Mouse (Mus musculus) olfactory bulb, adult 2 months (tissue): ENCODE measurements around the gene Cd80. TPM values are rescaled to one million over a fixed set of nuclear protein-coding genes. Genes with fewer than 3 reads are reported as not detected.

Source experiments
- H3K27ac ChIP-seq: fragments of 200-500 bp; 2 replicates; pipeline ENCODE4 v1.5.1; 2012; ENCODE audit warnings: low read depth, low read length; ENCODE audit not compliant: insufficient read depth
- H3K4me1 ChIP-seq: fragments of 200-500 bp; 2 replicates; pipeline ENCODE4 v1.6.1; 2012; ENCODE audit warnings: low read length; ENCODE audit not compliant: control insufficient read depth, insufficient read depth
- H3K4me3 ChIP-seq: fragments of 200-500 bp; 2 replicates; pipeline ENCODE4 v1.5.1; 2012; ENCODE audit warnings: mild to moderate bottlenecking, low read depth, low read length, moderate library complexity; ENCODE audit not compliant: insufficient read depth
- CTCF ChIP-seq: fragments of 200-500 bp; IDR thresholded peaks from 2 replicates; pipeline ENCODE4 v1.5.1; 2012; ENCODE audit warnings: low read depth, mild to moderate bottlenecking, low read length, moderate library complexity; ENCODE audit not compliant: insufficient read depth
- POLR2A ChIP-seq: fragments of 200-500 bp; IDR thresholded peaks from 2 replicates; pipeline ENCODE4 v1.6.1; 2012; ENCODE audit warnings: mild to moderate bottlenecking, low read depth, low read length, moderate library complexity; ENCODE audit not compliant: insufficient read depth
- WGBS: fragments of 180-500 bp; shearing (Covaris S2); methylation state at CpG from one replicate; pipeline ENCODE4 v1.1.7; 2018; 5-methylcytosine and 5-hydroxymethylcytosine counted together
- polyA plus RNA-seq: library from polyadenylated mRNA; stranded (reverse); fragments of >200 nt; gene quantifications from 2 replicates; pipeline ENCODE4 v1.2.4, GENCODE M21; 2012; ENCODE audit warnings: low replicate concordance; ENCODE audit not compliant: missing spikeins, insufficient read depth, insufficient read length

Cd80 gene
- polyA plus RNA-seq, 1 experiment = not detected

DNA sequence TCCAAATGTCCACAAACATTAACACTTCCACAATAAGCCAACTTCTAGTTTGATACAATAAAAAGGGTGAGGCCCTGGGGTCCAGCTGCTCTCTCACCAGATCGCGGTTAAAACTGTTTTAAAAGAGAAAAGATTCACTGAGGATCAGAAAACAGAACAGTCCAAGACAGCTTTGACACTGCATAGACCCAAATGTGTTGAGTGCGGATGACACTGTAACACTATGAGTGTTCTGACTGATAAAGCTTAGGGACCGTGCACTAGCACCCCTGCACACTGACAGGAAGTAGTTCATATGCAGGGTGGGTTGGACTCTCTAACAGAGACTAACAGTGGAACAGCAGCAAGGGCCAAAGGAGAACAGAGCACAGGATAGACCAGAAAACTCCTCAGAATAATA lies 1.4 kb upstream of the Cd80 start:
- Histone ChIP-seq H3K27ac (no peak overlapping the region), H3K4me3 (no peak overlapping the region), H3K4me1 (peaks cover 9% of the 10 kb centered on the region; the same call in 1 of the 2 replicates)
- 93% methylated on average over 4 of the region's 4 CpGs for WGBS
- no peak for TF ChIP-seq CTCF
- no peak for TF ChIP-seq POLR2A

DNA sequence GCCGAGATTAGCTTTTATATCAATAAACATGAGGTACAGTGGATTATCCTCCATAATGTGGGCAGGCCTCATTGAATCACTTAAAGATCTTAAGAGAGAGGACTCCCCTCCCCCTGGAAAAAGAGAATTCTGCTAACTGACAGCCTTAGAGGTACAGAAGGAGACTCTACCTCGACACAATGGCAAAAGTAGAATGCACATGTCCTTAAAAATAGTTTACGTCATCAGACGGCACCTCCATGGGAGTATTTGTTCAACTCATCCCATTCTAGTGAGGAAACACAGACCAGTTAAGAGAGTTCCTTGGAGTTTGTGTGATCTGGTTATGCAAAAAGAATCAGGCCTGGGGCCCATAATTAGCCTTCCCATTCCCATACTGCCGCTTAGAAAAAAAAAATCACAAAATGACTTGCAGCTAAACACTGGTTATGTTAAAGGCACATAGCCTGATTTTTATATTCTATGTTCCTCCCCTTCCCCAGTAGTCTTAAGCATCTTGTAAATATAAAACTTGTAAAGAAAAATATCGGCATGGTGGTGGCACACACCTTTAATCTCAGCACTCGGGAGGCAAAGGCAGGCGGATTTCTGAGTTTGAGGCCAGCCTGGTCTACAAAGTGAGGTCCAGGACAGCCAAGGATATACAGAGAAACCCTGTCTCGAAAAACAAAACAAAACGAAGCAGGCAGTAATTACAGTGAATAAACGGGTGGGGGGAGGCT lies 667 bp upstream of the Cd80 start:
- TF ChIP-seq POLR2A (no peak), CTCF (no peak)
- Histone ChIP-seq H3K4me1 (peaks cover 9% of the 10 kb centered on the region; the same call in 1 of the 2 replicates), H3K27ac (no peak overlapping the region), H3K4me3 (no peak overlapping the region)
- 73% methylated on average over 11 of the region's 11 CpGs for WGBS

GRCm38 (mm10) chr16:38456812-38457567 lies 1.6 kb downstream of the Cd80 start:
- 67% methylated on average over 11 of the region's 11 CpGs for WGBS
- no peak for TF ChIP-seq CTCF
- no peak for TF ChIP-seq POLR2A
- H3K4me1 ChIP-seq = no peaks in the 10 kb centered on the region
- no peak overlapping the region for H3K4me3 ChIP-seq
- no peak overlapping the region for H3K27ac ChIP-seq

DNA sequence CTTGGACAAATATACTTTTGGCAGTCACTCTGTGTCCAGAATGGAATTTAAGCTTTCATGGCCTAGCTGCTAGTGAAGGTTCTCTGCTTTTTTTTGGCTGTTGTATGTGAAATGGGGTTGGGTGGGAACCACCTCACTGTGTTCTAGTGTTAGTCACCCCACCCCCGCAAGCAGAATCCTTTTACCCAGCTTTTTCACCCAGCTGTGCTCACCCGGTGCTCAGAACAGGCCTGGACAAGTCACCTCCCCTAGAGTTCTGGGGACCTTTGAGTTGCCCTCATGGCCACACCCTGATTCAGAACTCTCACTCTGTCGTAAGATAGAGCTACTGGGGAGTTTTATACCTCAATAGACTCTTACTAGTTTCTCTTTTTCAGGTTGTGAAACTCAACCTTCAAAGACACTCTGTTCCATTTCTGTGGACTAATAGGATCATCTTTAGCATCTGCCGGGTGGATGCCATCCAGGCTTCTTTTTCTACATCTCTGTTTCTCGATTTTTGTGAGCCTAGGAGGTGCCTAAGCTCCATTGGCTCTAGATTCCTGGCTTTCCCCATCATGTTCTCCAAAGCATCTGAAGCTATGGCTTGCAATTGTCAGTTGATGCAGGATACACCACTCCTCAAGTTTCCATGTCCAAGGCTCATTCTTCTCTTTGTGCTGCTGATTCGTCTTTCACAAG lies 3.4 kb downstream of the Cd80 start:
- H3K4me1 ChIP-seq = no peaks in the 10 kb centered on the region
- WGBS = 75% methylated on average over 6 of the region's 6 CpGs
- H3K27ac ChIP-seq = no peak overlapping the region
- TF ChIP-seq POLR2A (no peak), CTCF (no peak)
- H3K4me3 ChIP-seq = no peak overlapping the region

DNA sequence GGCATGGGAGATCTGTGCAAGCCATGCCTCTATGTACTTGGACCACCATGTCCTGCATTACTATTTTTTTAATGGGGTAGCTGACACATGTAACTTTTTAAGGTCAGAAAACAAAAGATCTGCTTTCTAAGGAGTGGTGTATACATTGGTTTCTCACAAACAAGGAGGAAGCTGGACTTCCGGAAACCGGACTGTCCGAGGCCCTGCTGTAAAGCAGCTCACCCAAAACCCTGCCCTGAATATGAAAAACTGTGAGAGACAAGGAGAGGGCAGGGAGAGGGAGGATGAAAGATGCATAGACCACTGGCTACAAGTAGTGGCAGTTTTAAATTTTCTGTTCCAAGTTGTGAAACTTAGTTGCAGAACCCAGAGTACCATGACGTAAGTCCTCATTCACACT lies 4.6 kb downstream of the Cd80 start:
- WGBS = 91% methylated on average over 4 of the region's 4 CpGs
- TF ChIP-seq POLR2A = no peak
- TF ChIP-seq CTCF = no peak
- Histone ChIP-seq H3K4me1 (no peaks in the 10 kb centered on the region), H3K4me3 (no peak overlapping the region), H3K27ac (no peak overlapping the region)

- H3K4me1 ChIP-seq = no peaks in the 10 kb centered on the region
- H3K27ac ChIP-seq = no peak overlapping the region
- no peak overlapping the region for H3K4me3 ChIP-seq
- 91% methylated on average over 8 of the region's 8 CpGs for WGBS
- TF ChIP-seq CTCF = no peak
- no peak for TF ChIP-seq POLR2A
Observed at GRCm38 (mm10) chr16:38461749-38462148, 6.4 kb downstream of the Cd80 start.

- H3K4me3 ChIP-seq = no peak overlapping the region
- no peak overlapping the region for H3K27ac ChIP-seq
- no peaks in the 10 kb centered on the region for H3K4me1 ChIP-seq
- TF ChIP-seq CTCF (no peak), POLR2A (no peak)
- 93% methylated on average over 7 of the region's 7 CpGs for WGBS
Observed at GRCm38 (mm10) chr16:38462161-38462560, 6.8 kb downstream of the Cd80 start.

- TF ChIP-seq CTCF (no peak), POLR2A (no peak)
- Histone ChIP-seq H3K4me3 (no peak overlapping the region), H3K27ac (no peak overlapping the region), H3K4me1 (no peaks in the 10 kb centered on the region)
- WGBS = 90% methylated on average over 5 of the region's 5 CpGs
Observed at GRCm38 (mm10) chr16:38463305-38463704, 7.9 kb downstream of the Cd80 start.

- no peak for TF ChIP-seq CTCF
- TF ChIP-seq POLR2A = no peak
- Histone ChIP-seq H3K4me3 (no peak overlapping the region), H3K4me1 (no peaks in the 10 kb centered on the region), H3K27ac (no peak overlapping the region)
- 80% methylated on average over 4 of the region's 4 CpGs for WGBS
Observed at GRCm38 (mm10) chr16:38466089-38466488, 10.7 kb downstream of the Cd80 start.
